Mouse (Mus musculus): ENCODE measurements around the gene Zfp385b. TPM values are rescaled to one million over a fixed set of nuclear protein-coding genes. Genes with fewer than 3 reads are reported as not detected.

Gene Zfp385b
- polyA plus RNA-seq, 1 experiment from 2014 or later = 4.7 TPM

GRCm38 (mm10) chr2:77519341-77519740 is 300.1 kb downstream of the Zfp385b start:
- no peaks in the 10 kb centered on the region for H3K9me3 ChIP-seq (replicated peaks; ENCODE audit: control insufficient read depth, low read length)
- peak; percentile 43 for DNase-seq (ENCODE audit: low spot score)
- 1% methylated on average over 14 of the region's 14 CpGs for WGBS
- H3K9ac ChIP-seq (ENCODE audit: low read length) = peak overlapping the region; percentile 43; the same call in 1 of the 2 replicates
- no peak overlapping the region for H3K27ac ChIP-seq (ENCODE audit: low read depth, low read length)
- no peaks in the 10 kb centered on the region for H3K36me3 ChIP-seq (ENCODE audit: control insufficient read depth, insufficient read depth, low read length)
- H3K27me3 ChIP-seq (replicated peaks; ENCODE audit: control insufficient read depth, insufficient read depth, low read length) = no peaks in the 10 kb centered on the region
- peak; percentile 65 for ATAC-seq
- peak overlapping the region; percentile 65 for H3K4me2 ChIP-seq (ENCODE audit: low read length)
- H3K4me3 ChIP-seq (ENCODE audit: low read depth, low read length) = peak overlapping the region; percentile 30
- peaks cover 3% of the 10 kb centered on the region; the same call in 1 of the 2 replicates for H3K4me1 ChIP-seq (ENCODE audit: control insufficient read depth, insufficient read depth, low read length)

DNA sequence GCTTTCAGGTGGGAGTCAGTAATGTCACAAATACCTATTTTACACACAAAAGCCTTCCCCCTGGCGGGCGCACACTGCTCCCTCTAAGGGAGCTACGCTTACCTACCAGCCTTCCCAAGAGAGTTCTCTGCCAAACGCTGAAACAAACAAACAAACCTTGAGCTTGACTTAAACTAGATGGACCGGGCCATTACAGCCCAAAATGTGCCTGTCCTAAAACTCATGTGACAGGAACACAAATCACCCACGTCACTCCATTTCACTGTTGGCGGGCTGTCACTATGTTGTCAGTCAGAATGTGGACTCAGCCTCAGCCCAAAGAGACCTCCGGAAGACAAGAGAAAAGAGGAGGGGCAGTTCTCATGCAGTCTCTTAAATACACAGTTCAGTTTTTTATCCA is 300.7 kb downstream of the Zfp385b start:
- ATAC-seq (peak; percentile 58), DNase-seq (ENCODE audit: low spot score) (peak; percentile 27)
- Histone ChIP-seq H3K9ac (ENCODE audit: low read length) (peak overlapping the region; percentile 36; the same call in 1 of the 2 replicates), H3K4me1 (ENCODE audit: control insufficient read depth, insufficient read depth, low read length) (peaks cover 3% of the 10 kb centered on the region; the same call in 1 of the 2 replicates), H3K9me3 (replicated peaks; ENCODE audit: control insufficient read depth, low read length) (no peaks in the 10 kb centered on the region), H3K4me3 (ENCODE audit: low read depth, low read length) (peak overlapping the region; percentile 30), H3K27ac (ENCODE audit: low read depth, low read length) (no peak overlapping the region), H3K36me3 (ENCODE audit: control insufficient read depth, insufficient read depth, low read length) (no peaks in the 10 kb centered on the region), H3K27me3 (replicated peaks; ENCODE audit: control insufficient read depth, insufficient read depth, low read length) (no peaks in the 10 kb centered on the region), H3K4me2 (ENCODE audit: low read length) (peak overlapping the region; percentile 65)
- WGBS = 4% methylated on average over 8 of the region's 8 CpGs

DNA sequence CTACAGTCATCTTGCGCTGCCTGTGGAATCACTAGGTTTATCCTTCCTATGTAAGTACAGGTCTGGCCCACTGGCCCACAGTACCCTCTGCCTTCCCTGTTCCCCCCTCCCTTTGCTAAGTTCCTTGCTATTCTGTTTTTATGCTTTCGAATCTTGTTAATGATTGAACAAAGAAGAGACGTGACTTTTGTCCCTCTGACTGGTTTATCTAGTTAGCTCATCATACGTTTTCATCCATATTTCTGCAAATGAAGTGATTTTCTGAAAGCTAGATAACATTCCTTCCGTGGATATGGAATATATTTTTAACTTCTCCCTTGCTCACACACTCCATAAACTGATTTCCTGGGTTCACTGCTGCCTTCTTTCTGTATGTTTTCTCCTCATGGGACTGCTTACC is 302.8 kb downstream of the Zfp385b start:
- no peaks in the 10 kb centered on the region for H3K9me3 ChIP-seq (replicated peaks; ENCODE audit: control insufficient read depth, low read length)
- H3K36me3 ChIP-seq (ENCODE audit: control insufficient read depth, insufficient read depth, low read length) = no peaks in the 10 kb centered on the region
- H3K27me3 ChIP-seq (replicated peaks; ENCODE audit: control insufficient read depth, insufficient read depth, low read length) = no peaks in the 10 kb centered on the region
- DNase-seq (ENCODE audit: low spot score) (no peak), ATAC-seq (no peak)
- WGBS = 85% methylated on average over 5 of the region's 5 CpGs
- H3K27ac ChIP-seq (ENCODE audit: low read depth, low read length) = no peak overlapping the region
- H3K4me2 ChIP-seq (ENCODE audit: low read length) = no peak overlapping the region
- no peak overlapping the region for H3K9ac ChIP-seq (ENCODE audit: low read length)
- no peak overlapping the region for H3K4me3 ChIP-seq (ENCODE audit: low read depth, low read length)
- peaks cover 3% of the 10 kb centered on the region; the same call in 1 of the 2 replicates for H3K4me1 ChIP-seq (ENCODE audit: control insufficient read depth, insufficient read depth, low read length)

DNA sequence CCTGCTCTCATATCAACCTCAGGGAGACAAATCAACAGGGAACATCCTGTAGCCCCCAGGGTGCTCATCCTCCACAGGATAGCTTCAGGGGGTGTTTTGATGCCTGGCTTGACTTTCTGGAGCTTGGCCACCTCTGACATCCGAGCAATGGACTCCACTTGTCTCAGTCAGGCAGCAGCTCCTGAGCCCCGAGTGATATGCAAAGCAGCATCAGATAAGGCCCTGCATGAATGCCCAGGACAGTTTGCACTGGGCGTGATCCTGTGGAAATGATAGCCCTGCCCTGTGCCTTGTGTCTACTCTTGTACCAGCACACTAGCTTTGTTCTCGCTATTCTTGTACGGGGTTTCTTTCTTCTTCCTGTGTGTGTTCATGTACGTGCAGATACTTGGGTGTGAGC is 303.8 kb downstream of the Zfp385b start:
- Histone ChIP-seq H3K9me3 (replicated peaks; ENCODE audit: control insufficient read depth, low read length) (no peaks in the 10 kb centered on the region), H3K27ac (ENCODE audit: low read depth, low read length) (no peak overlapping the region), H3K4me3 (ENCODE audit: low read depth, low read length) (no peak overlapping the region), H3K9ac (ENCODE audit: low read length) (no peak overlapping the region), H3K4me2 (ENCODE audit: low read length) (no peak overlapping the region), H3K36me3 (ENCODE audit: control insufficient read depth, insufficient read depth, low read length) (no peaks in the 10 kb centered on the region), H3K4me1 (ENCODE audit: control insufficient read depth, insufficient read depth, low read length) (peaks cover 3% of the 10 kb centered on the region; the same call in 1 of the 2 replicates), H3K27me3 (replicated peaks; ENCODE audit: control insufficient read depth, insufficient read depth, low read length) (no peaks in the 10 kb centered on the region)
- 70% methylated on average over 6 of the region's 6 CpGs for WGBS
- DNase-seq (ENCODE audit: low spot score) = no peak
- ATAC-seq = no peak

DNA sequence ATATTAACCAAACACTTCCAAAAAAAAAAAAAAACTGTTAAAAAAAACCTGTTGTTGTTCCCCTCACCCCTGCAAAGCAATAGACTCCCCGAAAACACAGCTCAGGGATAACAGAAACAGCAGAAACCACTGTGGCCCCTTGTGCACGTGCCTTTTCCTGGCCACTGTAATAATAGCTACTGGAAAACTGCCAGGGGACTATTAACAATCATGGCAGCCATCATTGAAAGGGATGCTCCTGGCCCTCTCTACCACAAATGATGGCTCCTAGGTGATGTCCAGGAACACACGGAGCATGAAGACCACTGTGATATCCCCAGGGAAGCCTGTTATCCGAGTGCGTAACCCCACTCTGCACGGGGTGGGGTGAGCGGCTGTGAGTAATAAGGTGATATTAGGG is 304.4 kb downstream of the Zfp385b start:
- H3K36me3 ChIP-seq (ENCODE audit: control insufficient read depth, insufficient read depth, low read length) = no peaks in the 10 kb centered on the region
- H3K9ac ChIP-seq (ENCODE audit: low read length) = no peak overlapping the region
- no peak overlapping the region for H3K4me2 ChIP-seq (ENCODE audit: low read length)
- ATAC-seq (no peak), DNase-seq (ENCODE audit: low spot score) (no peak)
- 73% methylated on average over 7 of the region's 7 CpGs for WGBS
- H3K27ac ChIP-seq (ENCODE audit: low read depth, low read length) = no peak overlapping the region
- H3K27me3 ChIP-seq (replicated peaks; ENCODE audit: control insufficient read depth, insufficient read depth, low read length) = no peaks in the 10 kb centered on the region
- no peaks in the 10 kb centered on the region for H3K9me3 ChIP-seq (replicated peaks; ENCODE audit: control insufficient read depth, low read length)
- peaks cover 3% of the 10 kb centered on the region; the same call in 1 of the 2 replicates for H3K4me1 ChIP-seq (ENCODE audit: control insufficient read depth, insufficient read depth, low read length)
- no peak overlapping the region for H3K4me3 ChIP-seq (ENCODE audit: low read depth, low read length)

GRCm38 (mm10) chr2:77514476-77514875 is 305.0 kb downstream of the Zfp385b start:
- H3K36me3 ChIP-seq (ENCODE audit: control insufficient read depth, insufficient read depth, low read length) = no peaks in the 10 kb centered on the region
- no peak overlapping the region for H3K27ac ChIP-seq (ENCODE audit: low read depth, low read length)
- H3K27me3 ChIP-seq (replicated peaks; ENCODE audit: control insufficient read depth, insufficient read depth, low read length) = no peaks in the 10 kb centered on the region
- DNase-seq (ENCODE audit: low spot score) (no peak), ATAC-seq (no peak)
- H3K4me1 ChIP-seq (ENCODE audit: control insufficient read depth, insufficient read depth, low read length) = peaks cover 3% of the 10 kb centered on the region; the same call in 1 of the 2 replicates
- no peaks in the 10 kb centered on the region for H3K9me3 ChIP-seq (replicated peaks; ENCODE audit: control insufficient read depth, low read length)
- 66% methylated on average over 4 of the region's 4 CpGs for WGBS
- no peak overlapping the region for H3K4me3 ChIP-seq (ENCODE audit: low read depth, low read length)
- H3K9ac ChIP-seq (ENCODE audit: low read length) = no peak overlapping the region
- no peak overlapping the region for H3K4me2 ChIP-seq (ENCODE audit: low read length)

- H3K27me3 ChIP-seq (replicated peaks; ENCODE audit: control insufficient read depth, insufficient read depth, low read length) = no peaks in the 10 kb centered on the region
- 0 out of 2 replicates have a peak, but pooled peaks cover 4% of the 10 kb centered on the region for H3K4me1 ChIP-seq (ENCODE audit: control insufficient read depth, insufficient read depth, low read length)
- ATAC-seq (no peak), DNase-seq (ENCODE audit: low spot score) (no peak)
- H3K36me3 ChIP-seq (ENCODE audit: control insufficient read depth, insufficient read depth, low read length) = no peaks in the 10 kb centered on the region
- no peak overlapping the region for H3K4me3 ChIP-seq (ENCODE audit: low read depth, low read length)
- 79% methylated on average over 6 of the region's 6 CpGs for WGBS
- no peak overlapping the region for H3K27ac ChIP-seq (ENCODE audit: low read depth, low read length)
- H3K9ac ChIP-seq (ENCODE audit: low read length) = no peak overlapping the region
- H3K9me3 ChIP-seq (replicated peaks; ENCODE audit: control insufficient read depth, low read length) = no peaks in the 10 kb centered on the region
- H3K4me2 ChIP-seq (ENCODE audit: low read length) = no peak overlapping the region
Observed at GRCm38 (mm10) chr2:77508731-77509130, 310.7 kb downstream of the Zfp385b start.

- peak overlapping the region; percentile 41 for H3K4me2 ChIP-seq (ENCODE audit: low read length)
- H3K9me3 ChIP-seq (replicated peaks; ENCODE audit: control insufficient read depth, low read length) = no peaks in the 10 kb centered on the region
- no peak overlapping the region for H3K27ac ChIP-seq (ENCODE audit: low read depth, low read length)
- H3K9ac ChIP-seq (ENCODE audit: low read length) = no peak overlapping the region
- 0 out of 2 replicates have a peak, but pooled peaks cover 4% of the 10 kb centered on the region for H3K4me1 ChIP-seq (ENCODE audit: control insufficient read depth, insufficient read depth, low read length)
- no peaks in the 10 kb centered on the region for H3K27me3 ChIP-seq (replicated peaks; ENCODE audit: control insufficient read depth, insufficient read depth, low read length)
- 5% methylated on average over 7 of the region's 7 CpGs for WGBS
- H3K4me3 ChIP-seq (ENCODE audit: low read depth, low read length) = no peak overlapping the region
- ATAC-seq (peak; percentile 84), DNase-seq (ENCODE audit: low spot score) (peak; percentile 67)
- H3K36me3 ChIP-seq (ENCODE audit: control insufficient read depth, insufficient read depth, low read length) = no peaks in the 10 kb centered on the region
Observed at GRCm38 (mm10) chr2:77506308-77506707, 313.1 kb downstream of the Zfp385b start.

GRCm38 (mm10) chr2:77505614-77506013 is 313.8 kb downstream of the Zfp385b start:
- Histone ChIP-seq H3K4me1 (ENCODE audit: control insufficient read depth, insufficient read depth, low read length) (0 out of 2 replicates have a peak, but pooled peaks cover 4% of the 10 kb centered on the region), H3K9ac (ENCODE audit: low read length) (no peak overlapping the region), H3K4me2 (ENCODE audit: low read length) (no peak overlapping the region), H3K27me3 (replicated peaks; ENCODE audit: control insufficient read depth, insufficient read depth, low read length) (no peaks in the 10 kb centered on the region), H3K36me3 (ENCODE audit: control insufficient read depth, insufficient read depth, low read length) (no peaks in the 10 kb centered on the region), H3K27ac (ENCODE audit: low read depth, low read length) (no peak overlapping the region), H3K4me3 (ENCODE audit: low read depth, low read length) (no peak overlapping the region), H3K9me3 (replicated peaks; ENCODE audit: control insufficient read depth, low read length) (no peaks in the 10 kb centered on the region)
- WGBS = 83% methylated on average over 1 of the region's 1 CpGs
- ATAC-seq (no peak), DNase-seq (ENCODE audit: low spot score) (no peak)

Measured in forebrain, embryonic 14.5 days (tissue).